Mouse (Mus musculus) left cerebral cortex, postnatal 4 days (tissue): ENCODE results near the gene Hist1h3a. TPM values are rescaled to one million over a fixed set of nuclear protein-coding genes. Genes with fewer than 3 reads are reported as not detected.
"Not testable (repeated sequence)": the region's sequence is repeated elsewhere in the genome, so short reads cannot be mapped to it uniquely, and the experiment has no call there.

Experiments used
- DNase-seq: peaks from one replicate; pipeline ENCODE4 v3.0.0-alpha.2; 2022
- intact Hi-C: fragments of 180-260 bp; cut with DNase I; formaldehyde crosslinking; loops from one replicate; pipeline ENCODE4 v1.15.1; 2025
- total RNA-seq, 2 experiments: library from RNA; stranded (reverse); gene quantifications; 2 replicates each; pipeline ENCODE4 v1.2.3; 2021

Hist1h3a gene
- total RNA-seq, 2 experiments from 2014 or later = 114 to 125 TPM

- intact Hi-C loops = loop anchor here (10.0 kb wide), 1 partner anchor 195 kb away; the partner anchor contains the start of gene Hist1h3e
- no peak for DNase-seq
Observed at GRCm38 (mm10) chr13:23759916-23760239, 2.3 kb downstream of the Hist1h3a start.

GRCm38 (mm10) chr13:23759251-23759771, 2.9 kb downstream of the Hist1h3a start:
- no peak for DNase-seq
- intact Hi-C loops = loop anchor here (10.0 kb wide), 1 partner anchor 195 kb away; the partner anchor contains the start of gene Hist1h3e

DNA sequence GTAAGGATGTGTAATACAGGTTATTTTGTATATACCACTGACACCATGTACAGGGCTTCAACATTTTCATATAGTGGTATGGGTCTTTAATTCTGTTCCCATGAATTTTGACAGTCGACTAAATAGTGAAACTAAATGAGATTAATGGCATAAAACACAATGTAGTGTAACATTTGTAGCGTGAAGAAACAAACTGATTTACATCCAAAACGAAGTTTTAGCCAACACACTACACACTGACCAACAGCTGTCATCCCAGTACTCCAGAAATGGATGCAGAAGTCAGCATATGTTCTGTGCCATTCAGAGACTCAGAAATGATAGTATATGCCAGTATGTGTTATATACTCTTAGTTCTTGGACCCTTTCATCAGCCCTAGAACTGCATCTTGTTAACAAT, 4.3 kb downstream of the Hist1h3a start:
- intact Hi-C loops = loop anchor here (10.0 kb wide), 1 partner anchor 193 kb away; the partner anchor contains the start of gene Hist1h3e
- DNase-seq = no peak

DNA sequence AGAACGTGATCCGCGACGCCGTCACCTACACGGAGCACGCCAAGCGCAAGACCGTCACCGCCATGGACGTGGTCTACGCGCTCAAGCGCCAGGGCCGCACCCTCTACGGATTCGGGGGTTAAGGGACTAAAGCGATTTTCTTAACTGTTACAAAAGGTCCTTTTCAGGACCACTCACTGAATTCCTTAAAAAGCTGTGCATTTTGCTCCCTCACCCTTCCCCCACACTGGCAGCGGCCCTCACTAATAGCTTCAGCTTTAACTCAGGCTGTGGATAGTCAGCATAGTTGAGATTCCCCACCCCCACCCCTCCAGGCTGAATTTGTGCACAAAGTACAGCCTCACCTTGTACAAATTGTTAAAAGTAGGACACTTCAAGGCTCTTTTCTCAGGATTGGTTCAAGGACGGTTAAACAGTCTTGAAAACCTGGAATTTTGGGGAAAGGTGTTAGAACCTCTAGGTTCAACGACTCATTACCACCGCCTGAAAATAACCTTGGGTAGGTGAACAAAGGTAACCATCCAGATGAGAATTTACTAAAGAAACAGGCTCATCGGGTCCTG, 4.9 kb downstream of the Hist1h3a start:
- no peak for DNase-seq
- intact Hi-C loops = loop anchor here (10.0 kb wide), 1 partner anchor 192 kb away; the partner anchor contains the start of gene Hist1h3e

- intact Hi-C loops = loop anchor here (10.0 kb wide), 1 partner anchor 192 kb away; the partner anchor contains the start of gene Hist1h3e
- peak; percentile 84 for DNase-seq
Observed at GRCm38 (mm10) chr13:23756790-23757189, 5.4 kb downstream of the Hist1h3a start, which contains the start of gene Hist1h4b. TSS of gene Hist1h4b (plus strand) at chr13:23757013.

GRCm38 (mm10) chr13:23755000-23755399, 7.2 kb downstream of the Hist1h3a start:
- DNase-seq = no peak
- intact Hi-C loops = loop anchor here (10.0 kb wide), 1 partner anchor 190 kb away; the partner anchor contains the start of gene Hist1h3e

GRCm38 (mm10) chr13:23753314-23754078, 8.7 kb downstream of the Hist1h3a start:
- intact Hi-C loops = loop anchor here (10.0 kb wide), 1 partner anchor 189 kb away; the partner anchor contains the start of gene Hist1h3e
- no peak for DNase-seq

- intact Hi-C loops = loop anchor here (10.0 kb wide), 1 partner anchor 188 kb away; the partner anchor contains the start of gene Hist1h3e
- DNase-seq = no peak
Observed at GRCm38 (mm10) chr13:23752742-23753172, 9.4 kb downstream of the Hist1h3a start.

DNA sequence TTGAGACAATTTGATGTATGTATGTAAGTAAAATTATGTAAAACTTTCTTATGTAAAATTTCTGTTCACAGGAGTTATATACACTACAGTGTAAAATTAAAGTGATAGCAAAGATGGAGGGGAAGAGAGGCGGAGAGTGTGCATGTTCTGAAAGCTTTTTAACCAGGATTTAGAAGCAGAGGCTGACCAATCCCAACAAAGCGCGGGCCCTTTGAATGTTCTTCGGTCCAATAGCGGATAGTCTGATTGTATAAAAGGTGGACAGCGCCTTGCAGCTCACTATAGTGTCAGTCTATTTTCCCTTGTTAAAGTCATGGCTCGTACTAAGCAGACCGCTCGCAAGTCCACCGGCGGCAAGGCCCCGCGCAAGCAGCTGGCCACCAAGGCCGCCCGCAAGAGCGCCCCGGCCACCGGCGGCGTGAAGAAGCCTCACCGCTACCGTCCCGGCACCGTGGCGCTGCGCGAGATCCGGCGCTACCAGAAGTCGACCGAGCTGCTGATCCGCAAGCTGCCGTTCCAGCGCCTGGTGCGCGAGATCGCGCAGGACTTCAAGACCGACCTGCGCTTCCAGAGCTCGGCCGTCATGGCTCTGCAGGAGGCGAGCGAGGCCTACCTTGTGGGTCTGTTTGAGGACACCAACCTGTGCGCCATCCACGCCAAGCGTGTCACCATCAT, 10.0 kb downstream of the Hist1h3a start, which contains the start of gene Hist1h3b:
TSS of gene Hist1h3b (plus strand) at position 201 of the 675 bp plus-strand sequence.
- peak; percentile 92 for DNase-seq
- intact Hi-C loops = loop anchor here (10.0 kb wide), 1 partner anchor 187 kb away; the partner anchor contains the start of gene Hist1h3e

- intact Hi-C loops = loop anchor here (10.0 kb wide), 1 partner anchor 187 kb away; the partner anchor contains the start of gene Hist1h3e
- DNase-seq = no peak
Observed at GRCm38 (mm10) chr13:23751478-23751956, 10.7 kb downstream of the Hist1h3a start.

GRCm38 (mm10) chr13:23750839-23751477, 11.2 kb downstream of the Hist1h3a start, which contains the start of gene Hist1h2ab:
TSS of gene Hist1h2ab (plus strand) at chr13:23751126.
- intact Hi-C loops = loop anchor here (10.0 kb wide), 1 partner anchor 186 kb away; the partner anchor contains the start of gene Hist1h3e
- peak; percentile 49 for DNase-seq

DNA sequence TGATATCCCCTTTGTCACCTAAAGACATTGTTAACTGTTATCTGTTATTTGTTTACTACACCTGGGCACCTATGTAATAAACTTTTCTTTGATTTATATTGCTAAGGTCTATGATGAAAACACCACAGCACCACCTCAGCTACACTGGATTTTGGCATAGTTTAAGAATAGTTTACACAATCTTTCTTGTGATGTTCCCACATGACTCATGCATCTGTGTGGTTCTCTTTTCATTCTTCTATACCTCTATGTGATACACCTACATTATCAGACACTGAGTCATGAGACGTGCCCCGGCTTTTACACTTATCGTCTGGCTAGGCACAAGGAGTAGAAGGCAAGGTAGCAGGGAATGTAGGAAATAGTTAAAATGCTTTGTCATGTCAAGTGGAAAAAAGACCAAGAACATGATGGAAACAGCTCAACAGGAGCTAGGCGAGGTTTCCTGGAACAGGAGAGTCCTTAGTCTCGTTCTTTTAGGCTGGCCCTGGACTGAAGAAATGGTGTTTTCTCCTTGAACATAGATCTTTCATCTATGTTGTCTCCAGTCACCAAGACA, 12.5 kb downstream of the Hist1h3a start:
- intact Hi-C loops = loop anchor here (10.0 kb wide), 1 partner anchor 185 kb away; the partner anchor contains the start of gene Hist1h3e
- DNase-seq = no peak

DNA sequence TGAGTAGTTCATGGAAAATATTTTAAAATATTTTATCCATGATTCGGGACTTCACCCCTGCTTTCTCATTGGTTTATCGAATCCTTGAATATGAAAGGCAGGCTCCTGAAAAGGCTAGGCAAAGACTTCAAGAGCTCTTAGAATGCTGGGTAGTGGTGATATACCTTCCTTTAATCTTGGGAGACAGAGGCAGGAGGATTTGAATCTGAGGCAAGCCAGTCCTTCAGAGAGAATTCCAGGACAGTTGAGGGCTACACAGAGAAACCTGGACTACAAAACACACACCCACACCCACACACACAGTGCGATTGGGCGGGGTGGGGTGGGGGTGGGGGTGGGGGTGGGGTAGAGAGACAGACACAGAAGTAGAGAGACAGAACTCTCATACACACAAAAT, 14.3 kb downstream of the Hist1h3a start:
- no peak for DNase-seq
- intact Hi-C loops = no loop called here

DNA sequence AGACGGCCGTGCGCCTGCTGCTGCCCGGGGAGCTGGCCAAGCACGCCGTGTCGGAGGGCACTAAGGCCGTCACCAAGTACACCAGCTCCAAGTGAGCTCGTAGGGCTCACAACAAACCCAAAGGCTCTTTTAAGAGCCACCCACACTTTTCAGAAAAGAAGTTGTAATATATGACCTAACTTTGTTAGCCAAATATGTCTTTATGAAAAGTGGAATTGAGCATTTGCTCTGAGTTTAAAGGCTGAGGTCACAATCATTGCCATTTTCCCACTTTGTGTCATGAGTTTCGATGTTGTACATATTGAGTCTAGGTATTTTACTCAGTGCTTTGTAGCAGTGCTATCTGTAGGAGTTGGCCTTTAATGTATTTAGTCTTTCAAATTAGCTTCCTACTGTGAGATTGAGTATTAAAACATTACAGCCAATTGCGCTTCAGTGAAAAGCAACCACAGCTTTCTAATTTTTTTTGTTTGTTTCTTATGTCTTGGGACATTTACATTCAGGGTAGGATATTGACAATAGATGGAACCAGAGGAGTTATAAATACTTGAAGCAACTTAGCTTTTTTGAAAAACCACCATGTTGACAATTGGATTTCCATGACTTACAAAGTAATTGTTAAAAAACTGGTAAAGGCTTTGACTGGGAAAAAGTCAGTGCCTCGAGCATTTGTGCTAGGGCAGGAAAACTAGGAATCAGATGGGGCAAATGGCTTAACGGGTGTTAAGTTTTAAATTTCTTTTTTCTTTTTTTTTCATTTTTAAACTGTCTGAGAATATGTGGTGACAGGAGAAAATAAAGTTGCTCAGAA, 14.9 kb downstream of the Hist1h3a start:
- intact Hi-C loops = no loop called here
- no peak for DNase-seq

- intact Hi-C loops = not testable (repeated sequence)
Observed at GRCm38 (mm10) chr13:23746201-23747080, 15.7 kb downstream of the Hist1h3a start, which contains the start of gene Hist1h2bb. TSS of gene Hist1h2bb (plus strand) at chr13:23746734.

DNA sequence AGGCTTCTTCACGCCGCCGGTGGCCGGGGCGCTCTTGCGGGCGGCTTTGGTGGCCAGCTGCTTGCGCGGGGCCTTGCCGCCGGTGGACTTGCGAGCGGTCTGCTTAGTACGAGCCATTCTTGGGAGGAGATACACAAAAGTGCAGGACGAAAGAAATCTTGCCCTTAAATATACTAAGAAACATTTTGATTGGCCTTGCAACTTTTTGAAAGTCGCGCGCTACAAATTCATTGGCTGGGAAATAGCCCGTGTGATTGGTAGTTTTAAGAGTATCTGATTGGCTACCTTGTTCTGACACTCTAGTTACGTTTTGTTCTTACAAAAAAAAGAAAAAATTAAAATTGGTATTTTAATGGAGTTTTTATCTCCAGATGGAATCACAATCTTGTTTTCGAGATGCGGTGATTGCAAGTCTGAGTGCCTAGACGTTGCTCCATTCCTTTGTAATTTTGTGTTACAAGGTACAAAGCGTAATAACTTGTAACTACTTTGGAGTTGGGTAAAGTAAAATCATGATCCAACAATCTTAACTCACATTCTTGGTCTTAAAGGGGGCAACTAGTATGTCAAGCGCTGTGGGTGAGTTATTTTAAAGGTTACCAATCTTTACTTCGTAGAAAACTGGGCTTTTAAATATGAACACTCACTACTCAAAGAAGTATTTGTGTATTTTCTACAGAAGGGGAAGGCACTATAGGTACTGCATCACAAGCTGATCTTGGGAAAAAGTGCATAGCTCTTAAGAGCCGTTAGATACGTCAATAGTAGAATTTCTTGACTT, 16.6 kb downstream of the Hist1h3a start, which contains the start of gene Hist1h3c:
TSS of gene Hist1h3c (minus strand) at position 222 of the 781 bp plus-strand sequence.
- peak; percentile 84 for DNase-seq
- intact Hi-C loops = no loop called here

More at GRCm38 (mm10) chr13:23746201-23747080, 15.7 kb downstream of the Hist1h3a start, which contains the start of gene Hist1h2bb:
- peak; percentile 58 for DNase-seq
